Mouse (Mus musculus) liver, postnatal 0 days (tissue): ENCODE results near the gene Ttf1. TPM values are rescaled to one million over a fixed set of nuclear protein-coding genes. Genes with fewer than 3 reads are reported as not detected.
"Not testable (repeated sequence)": the region's sequence is repeated elsewhere in the genome, so short reads cannot be mapped to it uniquely, and the experiment has no call there.

Source experiments
- ATAC-seq: fragments of 200-750 bp; cut with Nextera tagmentation; 2 replicates; pipeline ENCODE4 v1.8.0; 2017; ENCODE audit warnings: mild to moderate bottlenecking, moderate library complexity
- DNase-seq: peaks from one replicate; pipeline ENCODE4 v3.0.0-alpha.2; 2016
- H3K27ac ChIP-seq: fragments of 300-500 bp; sonication (generic); 2 replicates; pipeline ENCODE4 v1.5.1; 2014; ENCODE audit warnings: antibody characterized with exemption, moderate library complexity, mild to moderate bottlenecking, low read depth
- H3K27me3 ChIP-seq: fragments of 300-500 bp; sonication (generic); 2 replicates; pipeline ENCODE4 v1.6.1; 2014; ENCODE audit warnings: low read length, control low read depth, mixed read lengths; ENCODE audit not compliant: insufficient read depth
- H3K36me3 ChIP-seq: fragments of 300-500 bp; sonication (generic); replicated peaks from 2 replicates; pipeline ENCODE4 v1.6.1; 2014; ENCODE audit warnings: mild to moderate bottlenecking, control low read depth, low read length, moderate library complexity, mixed read lengths; ENCODE audit not compliant: insufficient read depth
- H3K4me1 ChIP-seq: fragments of 300-500 bp; sonication (generic); 2 replicates; pipeline ENCODE4 v1.6.1; 2014; ENCODE audit warnings: antibody characterized with exemption, mild to moderate bottlenecking, control low read depth; ENCODE audit not compliant: insufficient read depth
- H3K4me2 ChIP-seq: fragments of 300-500 bp; sonication (generic); 2 replicates; pipeline ENCODE4 v1.6.1; 2014; ENCODE audit warnings: low read depth, mild to moderate bottlenecking, low read length, moderate library complexity, mixed read lengths
- H3K4me3 ChIP-seq: fragments of 300-500 bp; sonication (generic); 2 replicates; pipeline ENCODE4 v1.5.1; 2014; ENCODE audit warnings: low read depth, low read length
- H3K9ac ChIP-seq: fragments of 300-500 bp; sonication (generic); replicated peaks from 2 replicates; pipeline ENCODE4 v1.6.1; 2014; ENCODE audit warnings: mild to moderate bottlenecking, moderate library complexity
- H3K9me3 ChIP-seq: fragments of 300-500 bp; sonication (generic); 2 replicates; pipeline ENCODE4 v1.6.1; 2016; ENCODE audit warnings: mild to moderate bottlenecking, control low read depth, low read length, mixed read lengths
- CTCF ChIP-seq: sonication (generic); IDR thresholded peaks from 2 replicates; pipeline ENCODE4 v1.5.1; 2016; ENCODE audit warnings: antibody characterized with exemption, low read depth
- EP300 ChIP-seq: IDR thresholded peaks from 2 replicates; pipeline ENCODE4 v1.6.1; 2016; ENCODE audit warnings: antibody characterized with exemption, low read depth, mild to moderate bottlenecking
- WGBS: fragments of 180-500 bp; shearing (Covaris S2); extraction: QIAGEN DNeasy Blood & Tissue Kit; methylation state at CpG from one replicate; pipeline ENCODE4 v1.1.7; 2014; ENCODE audit not compliant: insufficient replicate concordance; 5-methylcytosine and 5-hydroxymethylcytosine counted together
- polyA plus RNA-seq: library from polyadenylated mRNA; unstranded; fragments of >200 nt; fragmentation: Nextera tagmentation; extraction: Ambion mirVana; gene quantifications from 2 replicates; pipeline ENCODE4 v1.2.1, GENCODE M21; 2015

The Ttf1 gene
- polyA plus RNA-seq, 1 experiment from 2014 or later, result 3.0 TPM

DNA sequence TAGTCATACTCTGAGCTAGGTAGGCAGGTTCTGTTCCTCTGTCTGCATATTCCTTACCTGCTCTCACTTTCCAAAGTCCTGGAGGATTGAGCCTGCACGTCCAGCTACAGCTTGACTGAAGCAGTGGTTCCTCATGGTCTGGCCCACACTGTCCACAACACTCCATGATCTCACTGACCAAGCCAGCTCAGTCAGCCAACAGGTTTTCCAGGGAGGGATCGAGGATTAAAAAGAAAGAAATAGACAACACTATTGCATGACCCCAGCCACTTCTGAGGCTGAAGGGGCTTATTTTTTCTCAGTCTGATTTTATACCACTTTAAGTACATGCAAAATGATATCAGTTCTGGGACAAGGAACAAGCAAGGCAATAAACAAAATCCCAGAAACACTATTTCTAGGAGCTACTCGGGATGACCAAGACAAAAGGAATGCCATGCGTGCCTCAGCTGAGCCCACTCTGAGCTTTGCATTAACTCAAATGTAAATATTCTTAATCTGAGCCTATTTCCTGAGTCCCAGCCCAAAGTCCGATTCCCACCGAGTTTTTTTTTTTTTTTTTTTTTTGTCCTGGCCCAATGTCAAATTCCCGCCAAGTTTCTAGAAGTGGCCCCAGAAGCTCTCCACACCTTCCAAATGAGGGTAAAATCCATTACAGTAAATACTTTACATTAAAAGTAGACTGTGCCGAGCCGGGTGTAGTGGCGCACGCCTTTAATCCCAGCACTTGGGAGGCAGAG, 15.4 kb downstream of the Ttf1 start:
- 77% methylated on average over 11 of the region's 11 CpGs for WGBS
- Histone ChIP-seq H3K27me3 (no peaks in the 10 kb centered on the region), H3K36me3 (peaks cover 68% of the 10 kb centered on the region), H3K9ac (no peak overlapping the region), H3K4me1 (no peaks in the 10 kb centered on the region), H3K4me3 (no peak overlapping the region), H3K4me2 (no peak overlapping the region), H3K9me3 (no peaks in the 10 kb centered on the region), H3K27ac (no peak overlapping the region)
- TF ChIP-seq EP300 (no peak), CTCF (no peak)
- ATAC-seq, result no peak
- DNase-seq, result no peak

DNA sequence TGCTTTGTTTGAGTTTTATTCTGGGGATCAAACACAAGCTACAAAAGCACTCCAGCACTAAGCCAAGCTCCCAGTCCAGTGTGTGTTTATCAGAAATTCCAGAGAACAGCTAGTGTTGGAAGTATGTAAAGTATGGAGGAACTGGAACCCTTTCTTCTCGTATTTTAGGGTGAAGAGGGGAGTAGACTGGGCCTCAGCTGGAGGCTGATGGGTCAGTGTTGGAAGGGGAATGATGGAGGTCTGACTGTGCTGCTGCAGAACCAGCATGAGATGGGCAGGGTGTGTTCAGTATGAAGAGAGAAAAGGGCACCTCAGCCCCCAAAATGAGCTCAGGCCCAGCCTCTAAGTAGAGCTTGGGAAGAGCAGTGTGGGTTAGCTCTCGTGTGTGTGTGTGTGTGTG, 16.2 kb downstream of the Ttf1 start:
- Histone ChIP-seq H3K27ac (no peak overlapping the region), H3K9ac (no peak overlapping the region), H3K9me3 (no peaks in the 10 kb centered on the region), H3K4me1 (no peaks in the 10 kb centered on the region), H3K27me3 (no peaks in the 10 kb centered on the region), H3K4me3 (no peak overlapping the region), H3K36me3 (peaks cover 68% of the 10 kb centered on the region), H3K4me2 (no peak overlapping the region)
- DNase-seq, result no peak
- ATAC-seq, result no peak
- TF ChIP-seq CTCF, result no peak
- no peak for TF ChIP-seq EP300
- WGBS, result 79% methylated on average over 2 of the region's 2 CpGs

DNA sequence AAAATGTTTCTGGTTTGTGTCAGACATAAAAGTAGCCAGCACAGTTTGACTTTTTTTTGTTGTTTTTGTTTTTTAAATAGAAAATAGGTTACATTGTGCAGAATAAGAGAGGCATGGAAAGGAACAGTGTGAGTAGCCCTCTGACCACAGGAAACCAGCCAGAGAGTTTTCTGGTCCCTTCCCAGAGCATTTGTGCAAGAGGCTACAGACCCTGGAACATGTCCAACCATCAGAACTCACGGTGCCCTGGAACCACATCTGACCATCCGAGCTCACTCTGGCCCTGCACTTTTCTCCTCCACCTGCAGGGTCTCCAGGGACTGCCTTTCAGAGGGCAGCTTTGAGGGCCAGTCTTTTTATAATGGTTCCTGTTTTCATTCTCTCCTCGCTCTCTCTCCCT, 21.9 kb downstream of the Ttf1 start:
- H3K36me3 ChIP-seq, result peaks cover 77% of the 10 kb centered on the region
- ATAC-seq, result no peak
- 63% methylated on average over 3 of the region's 3 CpGs for WGBS

DNA sequence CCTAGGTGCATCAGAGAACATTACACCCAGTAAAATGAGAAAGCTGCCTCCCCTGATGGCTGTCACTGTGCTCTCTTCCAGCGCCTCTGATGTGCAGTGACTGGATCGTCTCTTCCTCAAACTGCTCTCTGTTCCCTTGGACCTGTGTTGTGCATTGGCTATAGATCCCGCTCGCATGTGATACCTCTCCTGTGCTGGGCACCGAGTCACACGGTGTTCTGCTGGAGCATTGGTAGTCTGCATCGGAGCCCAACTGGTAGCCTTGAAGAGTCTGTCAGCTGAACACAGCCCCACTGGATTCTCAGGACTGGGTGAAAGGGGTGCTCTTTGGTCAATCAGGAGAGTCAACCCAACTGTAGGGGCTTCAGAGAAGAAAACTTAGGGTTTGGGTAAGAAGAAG, 26.0 kb downstream of the Ttf1 start:
- Histone ChIP-seq H3K36me3 (peaks cover 47% of the 10 kb centered on the region), H3K4me3 (no peak overlapping the region), H3K9me3 (no peaks in the 10 kb centered on the region), H3K4me1 (no peaks in the 10 kb centered on the region), H3K27me3 (no peaks in the 10 kb centered on the region), H3K27ac (no peak overlapping the region), H3K9ac (no peak overlapping the region), H3K4me2 (no peak overlapping the region)
- DNase-seq, result no peak
- WGBS, result 92% methylated on average over 7 of the region's 7 CpGs
- TF ChIP-seq CTCF (no peak), EP300 (no peak)
- no peak for ATAC-seq

More for the DNA sequence above, 21.9 kb downstream of the Ttf1 start:
- Histone ChIP-seq H3K4me3 (no peak overlapping the region), H3K9me3 (no peaks in the 10 kb centered on the region), H3K9ac (no peak overlapping the region), H3K4me1 (no peaks in the 10 kb centered on the region), H3K4me2 (no peak overlapping the region), H3K27ac (no peak overlapping the region), H3K27me3 (no peaks in the 10 kb centered on the region)
- TF ChIP-seq EP300 (no peak), CTCF (peak; percentile 25)
- no peak for DNase-seq

DNA sequence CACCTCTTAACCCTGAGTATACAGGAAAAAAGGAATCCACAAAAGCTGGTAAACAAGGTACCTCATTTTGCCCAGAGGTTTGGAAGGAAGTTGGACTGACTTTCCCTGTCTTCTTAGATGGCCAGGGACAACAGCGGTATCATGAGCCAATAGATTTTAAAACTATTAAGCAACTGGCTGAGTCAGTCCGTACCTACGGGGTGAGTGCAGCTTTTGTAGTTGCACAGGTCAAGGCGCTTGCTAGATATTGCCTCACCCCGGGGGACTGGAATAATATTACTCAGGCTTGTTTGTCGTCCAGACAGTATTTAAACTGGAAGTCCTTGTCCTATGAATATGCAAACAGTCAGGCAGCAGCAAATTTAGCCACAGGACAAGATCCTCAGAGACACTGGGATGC, 29.2 kb downstream of the Ttf1 start:
- 61% methylated on average over 6 of the region's 6 CpGs for WGBS
- TF ChIP-seq EP300, result 0 out of 2 replicates have a peak, but pooled peaks have one; percentile 23
- not testable (repeated sequence) for DNase-seq, ATAC-seq, H3K4me2 ChIP-seq, H3K4me3 ChIP-seq, H3K9ac ChIP-seq, H3K9me3 ChIP-seq, H3K27me3 ChIP-seq, H3K4me1 ChIP-seq
- Histone ChIP-seq H3K36me3 (peaks cover 18% of the 10 kb centered on the region), H3K27ac (peak overlapping the region; percentile 44; the same call in 1 of the 2 replicates)

DNA sequence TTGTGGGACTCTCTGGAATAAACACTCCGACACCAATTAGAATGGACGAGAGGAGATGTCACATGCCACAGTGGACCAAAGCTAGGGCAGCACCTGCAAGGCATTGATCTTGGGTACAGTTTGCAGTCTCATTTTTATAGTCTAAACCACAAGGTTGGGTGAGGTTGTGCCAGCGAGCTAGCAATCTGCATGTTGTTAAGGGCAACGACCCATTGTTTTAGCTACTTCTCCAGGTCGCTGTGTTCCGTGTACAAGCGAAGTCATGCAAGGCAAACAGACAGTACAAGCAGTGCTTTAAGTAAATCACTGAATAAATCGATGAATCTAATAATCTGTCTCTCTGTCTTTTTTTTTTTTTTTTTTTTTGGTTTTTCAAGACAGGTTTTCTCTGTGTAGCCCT, 35.6 kb downstream of the Ttf1 start:
- ATAC-seq (no peak), DNase-seq (no peak)
- H3K4me1 ChIP-seq, result no peaks in the 10 kb centered on the region
- no peaks in the 10 kb centered on the region for H3K9me3 ChIP-seq
- TF ChIP-seq EP300 (no peak), CTCF (no peak)
- H3K4me2 ChIP-seq, result no peak overlapping the region
- H3K27ac ChIP-seq, result no peak overlapping the region
- no peak overlapping the region for H3K4me3 ChIP-seq
- no peak overlapping the region for H3K9ac ChIP-seq
- no peaks in the 10 kb centered on the region for H3K27me3 ChIP-seq
- H3K36me3 ChIP-seq, result no peaks in the 10 kb centered on the region
- WGBS, result 85% methylated on average over 8 of the region's 8 CpGs
